Mouse (Mus musculus): ENCODE data around the gene Ccdc85a. TPM values are rescaled to one million over a fixed set of nuclear protein-coding genes. Genes with fewer than 3 reads are reported as not detected.

Gene Ccdc85a
- polyA plus RNA-seq, 1 experiment from 2014 or later, result 29.3 TPM

- Histone ChIP-seq H3K4me1 (ENCODE audit: control insufficient read depth, insufficient read depth, low read length) (no peaks in the 10 kb centered on the region), H3K36me3 (ENCODE audit: control insufficient read depth, insufficient read depth, low read length) (no peaks in the 10 kb centered on the region), H3K9me3 (ENCODE audit: control insufficient read depth, low read length) (peaks cover 8% of the 10 kb centered on the region; the same call in 1 of the 2 replicates), H3K4me2 (ENCODE audit: low read length) (no peak overlapping the region), H3K27me3 (ENCODE audit: control insufficient read depth, insufficient read depth, low read length) (no peaks in the 10 kb centered on the region), H3K4me3 (replicated peaks; ENCODE audit: low read depth, low read length) (no peak overlapping the region), H3K9ac (replicated peaks; ENCODE audit: low read length) (no peak overlapping the region), H3K27ac (replicated peaks; ENCODE audit: low read depth, low read length) (no peak overlapping the region)
- DNase-seq (no peak), ATAC-seq (ENCODE audit: low FRiP score, low TSS enrichment) (no peak)
Measured at GRCm38 (mm10) chr11:28556420-28556819, 27.7 kb downstream of the Ccdc85a start.

DNA sequence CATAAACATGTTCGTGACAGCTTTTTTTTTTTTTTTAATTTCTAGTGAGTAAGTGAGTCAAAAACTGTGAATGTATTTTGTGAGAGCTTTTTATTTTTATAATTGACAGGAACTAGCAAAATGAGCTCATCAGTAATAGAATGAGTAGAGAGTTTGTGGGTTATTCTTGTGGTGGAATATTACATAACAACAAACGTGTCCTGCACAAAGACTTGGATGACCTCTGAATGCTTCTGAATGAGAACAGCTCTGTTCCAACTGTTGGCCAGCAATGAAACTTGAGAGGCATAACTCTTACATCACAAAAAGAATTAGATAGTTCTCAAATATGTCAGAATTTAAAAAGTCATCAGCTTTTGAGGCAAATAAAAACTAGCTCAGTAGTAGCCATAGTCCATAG, 40.7 kb downstream of the Ccdc85a start:
- no peaks in the 10 kb centered on the region for H3K4me1 ChIP-seq (ENCODE audit: control insufficient read depth, insufficient read depth, low read length)
- H3K9ac ChIP-seq (replicated peaks; ENCODE audit: low read length), result no peak overlapping the region
- no peaks in the 10 kb centered on the region for H3K36me3 ChIP-seq (ENCODE audit: control insufficient read depth, insufficient read depth, low read length)
- H3K27me3 ChIP-seq (ENCODE audit: control insufficient read depth, insufficient read depth, low read length), result no peaks in the 10 kb centered on the region
- no peak overlapping the region for H3K4me2 ChIP-seq (ENCODE audit: low read length)
- no peaks in the 10 kb centered on the region for H3K9me3 ChIP-seq (ENCODE audit: control insufficient read depth, low read length)
- no peak for ATAC-seq (ENCODE audit: low FRiP score, low TSS enrichment)
- no peak overlapping the region for H3K27ac ChIP-seq (replicated peaks; ENCODE audit: low read depth, low read length)
- 94% methylated on average over 2 of the region's 2 CpGs for WGBS
- no peak for DNase-seq
- no peak overlapping the region for H3K4me3 ChIP-seq (replicated peaks; ENCODE audit: low read depth, low read length)

GRCm38 (mm10) chr11:28541307-28541706, 42.8 kb downstream of the Ccdc85a start:
- ATAC-seq (ENCODE audit: low FRiP score, low TSS enrichment), result no peak
- Histone ChIP-seq H3K9me3 (ENCODE audit: control insufficient read depth, low read length) (no peaks in the 10 kb centered on the region), H3K27me3 (ENCODE audit: control insufficient read depth, insufficient read depth, low read length) (no peaks in the 10 kb centered on the region), H3K27ac (replicated peaks; ENCODE audit: low read depth, low read length) (no peak overlapping the region), H3K9ac (replicated peaks; ENCODE audit: low read length) (no peak overlapping the region), H3K36me3 (ENCODE audit: control insufficient read depth, insufficient read depth, low read length) (no peaks in the 10 kb centered on the region), H3K4me2 (ENCODE audit: low read length) (no peak overlapping the region), H3K4me1 (ENCODE audit: control insufficient read depth, insufficient read depth, low read length) (no peaks in the 10 kb centered on the region), H3K4me3 (replicated peaks; ENCODE audit: low read depth, low read length) (no peak overlapping the region)
- WGBS, result 93% methylated on average over 1 of the region's 1 CpGs
- no peak for DNase-seq

DNA sequence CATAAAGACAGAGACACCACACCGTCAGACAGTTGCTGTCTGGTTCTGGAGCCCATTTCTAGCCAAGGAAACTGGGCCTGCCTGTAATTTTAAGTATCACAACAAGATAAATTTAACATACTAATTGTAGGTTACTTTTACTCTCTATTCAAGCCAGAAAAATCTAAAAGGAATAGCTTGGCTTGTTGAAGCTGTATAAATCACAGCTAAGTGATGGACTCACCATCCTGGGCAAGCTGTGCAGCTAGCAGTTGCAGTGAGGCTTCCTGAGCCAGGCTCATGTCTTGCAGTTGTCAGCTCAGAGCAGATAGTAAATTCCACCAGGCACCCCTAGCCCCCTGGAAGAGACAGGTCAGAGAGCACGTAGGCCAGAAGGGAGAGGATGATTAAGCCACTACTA, 50.8 kb downstream of the Ccdc85a start:
- WGBS, result 84% methylated on average over 2 of the region's 2 CpGs
- DNase-seq (no peak), ATAC-seq (ENCODE audit: low FRiP score, low TSS enrichment) (no peak)
- Histone ChIP-seq H3K36me3 (ENCODE audit: control insufficient read depth, insufficient read depth, low read length) (no peaks in the 10 kb centered on the region), H3K4me2 (ENCODE audit: low read length) (no peak overlapping the region), H3K9ac (replicated peaks; ENCODE audit: low read length) (no peak overlapping the region), H3K9me3 (ENCODE audit: control insufficient read depth, low read length) (no peaks in the 10 kb centered on the region), H3K27me3 (ENCODE audit: control insufficient read depth, insufficient read depth, low read length) (no peaks in the 10 kb centered on the region), H3K27ac (replicated peaks; ENCODE audit: low read depth, low read length) (no peak overlapping the region), H3K4me3 (replicated peaks; ENCODE audit: low read depth, low read length) (no peak overlapping the region), H3K4me1 (ENCODE audit: control insufficient read depth, insufficient read depth, low read length) (no peaks in the 10 kb centered on the region)

- Histone ChIP-seq H3K9me3 (ENCODE audit: control insufficient read depth, low read length) (no peaks in the 10 kb centered on the region), H3K27me3 (ENCODE audit: control insufficient read depth, insufficient read depth, low read length) (no peaks in the 10 kb centered on the region), H3K4me3 (replicated peaks; ENCODE audit: low read depth, low read length) (no peak overlapping the region), H3K9ac (replicated peaks; ENCODE audit: low read length) (no peak overlapping the region), H3K4me1 (ENCODE audit: control insufficient read depth, insufficient read depth, low read length) (no peaks in the 10 kb centered on the region), H3K4me2 (ENCODE audit: low read length) (no peak overlapping the region), H3K27ac (replicated peaks; ENCODE audit: low read depth, low read length) (no peak overlapping the region), H3K36me3 (ENCODE audit: control insufficient read depth, insufficient read depth, low read length) (no peaks in the 10 kb centered on the region)
- DNase-seq (no peak), ATAC-seq (ENCODE audit: low FRiP score, low TSS enrichment) (no peak)
Measured at GRCm38 (mm10) chr11:28501190-28501589, 82.9 kb downstream of the Ccdc85a start.

GRCm38 (mm10) chr11:28497034-28497433, 87.1 kb downstream of the Ccdc85a start:
- no peaks in the 10 kb centered on the region for H3K27me3 ChIP-seq (ENCODE audit: control insufficient read depth, insufficient read depth, low read length)
- H3K36me3 ChIP-seq (ENCODE audit: control insufficient read depth, insufficient read depth, low read length), result no peaks in the 10 kb centered on the region
- H3K4me3 ChIP-seq (replicated peaks; ENCODE audit: low read depth, low read length), result no peak overlapping the region
- no peaks in the 10 kb centered on the region for H3K9me3 ChIP-seq (ENCODE audit: control insufficient read depth, low read length)
- ATAC-seq (ENCODE audit: low FRiP score, low TSS enrichment) (no peak), DNase-seq (peak; percentile 19)
- H3K4me2 ChIP-seq (ENCODE audit: low read length), result no peak overlapping the region
- no peak overlapping the region for H3K27ac ChIP-seq (replicated peaks; ENCODE audit: low read depth, low read length)
- no peak overlapping the region for H3K9ac ChIP-seq (replicated peaks; ENCODE audit: low read length)
- no peaks in the 10 kb centered on the region for H3K4me1 ChIP-seq (ENCODE audit: control insufficient read depth, insufficient read depth, low read length)

DNA sequence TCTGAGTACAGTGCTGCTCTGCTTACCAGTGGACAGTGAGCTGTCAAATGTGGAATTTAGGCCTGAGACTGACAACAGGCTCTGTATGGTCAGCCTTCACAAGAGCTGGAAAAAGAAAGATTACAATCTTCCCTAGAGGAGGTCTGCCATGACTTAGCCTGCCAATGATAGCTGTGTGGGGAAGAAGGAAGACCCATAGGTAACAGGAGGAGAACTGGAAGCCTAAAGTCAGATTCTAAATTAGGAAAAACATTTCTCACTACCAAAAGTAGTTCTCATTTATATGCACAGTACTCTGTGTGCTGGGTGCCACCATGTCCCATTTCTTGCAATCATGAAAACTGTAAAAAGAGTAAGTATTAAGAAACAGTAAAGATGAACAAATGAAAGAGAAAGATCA, 90.8 kb downstream of the Ccdc85a start:
- no peak for DNase-seq
- Histone ChIP-seq H3K27me3 (ENCODE audit: control insufficient read depth, insufficient read depth, low read length) (no peaks in the 10 kb centered on the region), H3K36me3 (ENCODE audit: control insufficient read depth, insufficient read depth, low read length) (no peaks in the 10 kb centered on the region), H3K9me3 (ENCODE audit: control insufficient read depth, low read length) (no peaks in the 10 kb centered on the region), H3K9ac (replicated peaks; ENCODE audit: low read length) (no peak overlapping the region), H3K4me2 (ENCODE audit: low read length) (no peak overlapping the region), H3K4me3 (replicated peaks; ENCODE audit: low read depth, low read length) (no peak overlapping the region), H3K4me1 (ENCODE audit: control insufficient read depth, insufficient read depth, low read length) (no peaks in the 10 kb centered on the region), H3K27ac (replicated peaks; ENCODE audit: low read depth, low read length) (no peak overlapping the region)
- no peak for ATAC-seq (ENCODE audit: low FRiP score, low TSS enrichment)

- WGBS, result 85% methylated on average over 1 of the region's 1 CpGs
- Histone ChIP-seq H3K4me2 (ENCODE audit: low read length) (no peak overlapping the region), H3K27me3 (ENCODE audit: control insufficient read depth, insufficient read depth, low read length) (no peaks in the 10 kb centered on the region), H3K4me1 (ENCODE audit: control insufficient read depth, insufficient read depth, low read length) (no peaks in the 10 kb centered on the region), H3K4me3 (replicated peaks; ENCODE audit: low read depth, low read length) (no peak overlapping the region), H3K27ac (replicated peaks; ENCODE audit: low read depth, low read length) (no peak overlapping the region), H3K9me3 (ENCODE audit: control insufficient read depth, low read length) (no peaks in the 10 kb centered on the region), H3K36me3 (ENCODE audit: control insufficient read depth, insufficient read depth, low read length) (no peaks in the 10 kb centered on the region), H3K9ac (replicated peaks; ENCODE audit: low read length) (no peak overlapping the region)
- ATAC-seq (ENCODE audit: low FRiP score, low TSS enrichment) (no peak), DNase-seq (no peak)
Measured at GRCm38 (mm10) chr11:28491330-28491729, 92.8 kb downstream of the Ccdc85a start.

GRCm38 (mm10) chr11:28484083-28484729, 99.9 kb downstream of the Ccdc85a start:
- Histone ChIP-seq H3K27me3 (ENCODE audit: control insufficient read depth, insufficient read depth, low read length) (no peaks in the 10 kb centered on the region), H3K9me3 (ENCODE audit: control insufficient read depth, low read length) (no peaks in the 10 kb centered on the region), H3K9ac (replicated peaks; ENCODE audit: low read length) (no peak overlapping the region), H3K27ac (replicated peaks; ENCODE audit: low read depth, low read length) (peak overlapping the region; percentile 74), H3K4me3 (replicated peaks; ENCODE audit: low read depth, low read length) (no peak overlapping the region), H3K4me1 (ENCODE audit: control insufficient read depth, insufficient read depth, low read length) (peaks cover 8% of the 10 kb centered on the region; the same call in 1 of the 2 replicates), H3K4me2 (ENCODE audit: low read length) (no peak overlapping the region), H3K36me3 (ENCODE audit: control insufficient read depth, insufficient read depth, low read length) (no peaks in the 10 kb centered on the region)
- DNase-seq (peak; percentile 73), ATAC-seq (ENCODE audit: low FRiP score, low TSS enrichment) (peak; percentile 88)
- 2% methylated on average over 4 of the region's 4 CpGs for WGBS
